Mouse (Mus musculus) brain, embryonic 18.5 days (tissue): ENCODE measurements around the gene Eno4.

Experiments used
- DNase-seq: peaks from one replicate; pipeline ENCODE4 v3.0.0-alpha.2; 2012; ENCODE audit warnings: low read depth, low spot score

Gene Eno4

DNA sequence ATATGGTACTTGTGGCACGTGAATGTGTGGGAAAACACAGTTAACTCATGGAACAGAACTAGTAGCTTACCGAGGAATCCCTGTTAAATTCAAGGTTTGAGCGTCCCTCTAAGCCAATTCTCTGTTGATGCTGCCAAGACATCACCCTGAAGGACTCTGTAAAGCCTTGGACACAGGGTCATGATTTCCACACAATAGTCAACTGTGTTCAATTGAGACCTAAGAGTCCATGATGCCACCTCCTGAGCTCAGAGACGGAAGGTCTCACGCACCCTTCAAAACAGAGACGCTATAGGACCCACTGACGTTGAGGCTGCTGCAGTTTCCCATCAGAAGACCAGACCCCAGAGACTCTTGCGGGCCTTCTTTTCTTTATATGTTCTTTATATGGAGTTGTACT, 30.9 kb downstream of the Eno4 start:
- no peak for DNase-seq

DNA sequence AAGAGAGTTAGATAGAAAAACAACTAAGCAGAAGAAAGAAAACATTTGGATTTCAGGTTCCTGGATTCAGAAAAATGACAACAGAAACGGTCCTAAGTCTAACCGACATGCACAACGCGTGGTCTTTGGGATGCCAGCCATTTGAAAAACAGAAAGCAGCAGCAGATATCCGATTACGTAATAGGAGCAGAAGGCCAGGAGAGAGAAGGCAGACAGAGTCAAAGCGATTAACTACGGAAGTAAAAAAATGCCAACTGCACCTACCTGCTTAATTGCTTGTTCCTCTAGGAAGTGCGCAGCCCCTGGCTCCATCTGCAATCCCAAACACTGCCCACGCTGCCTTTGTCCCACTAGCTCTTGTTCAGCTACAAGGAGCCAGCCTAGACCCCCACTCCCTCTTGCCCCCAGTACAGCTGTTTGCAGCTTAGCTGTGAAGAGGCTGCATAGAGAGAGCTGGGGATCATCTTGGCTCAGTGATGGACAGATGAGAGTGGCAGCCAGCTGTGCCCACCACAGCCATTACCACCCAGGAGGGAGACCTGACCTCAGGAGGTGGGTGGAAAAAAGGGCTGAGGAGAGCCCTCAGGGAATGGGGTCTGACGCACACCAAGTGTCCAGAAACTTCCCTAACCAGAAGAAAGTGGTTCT, 32.1 kb downstream of the Eno4 start:
- DNase-seq: no peak

DNA sequence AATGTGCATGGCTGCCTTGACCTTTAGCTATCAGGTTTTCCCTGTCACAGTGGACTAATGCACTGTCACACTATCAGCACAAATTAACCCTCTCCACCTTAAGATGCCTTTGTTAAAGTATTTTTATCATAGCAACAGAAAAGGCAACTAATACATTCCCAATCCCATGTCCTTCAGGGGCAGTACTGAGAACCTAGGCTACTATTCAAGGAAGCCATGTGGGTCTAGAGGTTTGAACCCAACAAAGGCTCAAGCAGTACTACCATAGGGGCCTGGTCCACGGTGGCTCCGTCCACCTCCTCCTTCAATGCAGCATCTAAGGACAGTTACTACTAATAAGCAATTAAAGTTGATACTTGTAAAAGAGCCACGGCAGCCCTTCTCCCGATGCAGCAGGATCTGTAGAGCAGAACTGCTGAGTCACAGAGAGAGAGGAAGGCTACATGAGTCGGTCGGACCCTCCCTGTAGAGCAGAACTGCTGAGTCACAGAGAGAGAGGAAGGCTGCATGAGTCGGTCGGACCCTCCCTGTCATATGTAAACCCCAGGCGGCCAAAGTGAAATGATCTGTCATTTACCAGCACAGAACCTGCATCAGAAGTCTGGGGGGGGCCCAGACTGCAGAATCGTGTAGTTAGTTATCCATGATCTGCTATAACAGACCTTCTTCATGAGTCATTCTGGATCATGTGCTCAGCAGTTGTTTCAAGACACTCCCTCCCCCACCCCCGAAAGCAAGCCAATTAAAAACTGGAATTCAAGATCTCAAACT, 35.4 kb downstream of the Eno4 start:
- DNase-seq: no peak

DNA sequence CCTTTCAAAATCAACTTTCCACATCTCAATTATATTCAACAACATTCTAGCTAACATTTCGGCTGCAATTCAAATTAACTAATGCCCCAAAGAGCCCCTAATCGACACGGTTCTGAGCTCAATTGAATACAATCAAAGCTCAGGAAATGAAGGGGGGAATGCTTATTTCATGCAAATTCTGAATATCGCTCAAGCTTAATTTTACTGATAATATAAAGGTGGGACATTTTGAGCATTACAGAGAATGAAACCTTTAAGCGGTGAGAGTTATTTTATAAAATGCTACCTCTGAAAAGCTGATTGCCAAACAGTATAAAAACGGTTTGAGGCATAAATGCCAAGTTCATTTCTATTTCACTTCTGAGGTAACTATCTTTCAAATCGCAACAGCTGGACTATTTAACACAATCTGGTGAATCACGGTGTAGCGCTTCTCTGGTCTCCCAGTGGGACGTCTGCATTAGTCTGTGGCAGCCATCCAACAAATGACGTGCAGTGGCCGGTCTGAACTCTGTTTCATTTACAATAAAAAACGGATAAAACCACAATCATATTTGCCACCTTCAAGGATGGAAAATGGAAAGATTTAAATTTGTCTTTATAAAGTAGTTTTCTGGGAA, 36.3 kb downstream of the Eno4 start:
- DNase-seq: no peak

DNA sequence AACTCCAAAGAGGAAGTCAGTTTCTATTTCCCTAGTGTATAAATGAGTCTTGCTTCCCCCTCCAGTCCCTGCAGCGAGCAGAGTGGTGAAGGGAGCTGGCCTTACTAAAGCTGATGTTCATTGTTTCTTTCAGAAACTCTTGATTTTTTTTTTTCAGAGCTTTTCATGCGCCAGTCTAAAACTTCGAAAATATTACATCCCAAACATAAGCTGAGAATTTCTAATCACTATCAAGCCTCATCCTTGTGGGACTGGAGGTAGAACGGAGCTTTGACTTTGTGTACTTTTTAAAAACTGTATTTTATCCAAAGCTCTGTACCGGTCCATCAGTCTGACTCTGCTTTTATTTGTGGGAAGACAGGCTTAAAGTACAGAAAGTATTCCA, 36.8 kb downstream of the Eno4 start:
- no peak for DNase-seq

DNA sequence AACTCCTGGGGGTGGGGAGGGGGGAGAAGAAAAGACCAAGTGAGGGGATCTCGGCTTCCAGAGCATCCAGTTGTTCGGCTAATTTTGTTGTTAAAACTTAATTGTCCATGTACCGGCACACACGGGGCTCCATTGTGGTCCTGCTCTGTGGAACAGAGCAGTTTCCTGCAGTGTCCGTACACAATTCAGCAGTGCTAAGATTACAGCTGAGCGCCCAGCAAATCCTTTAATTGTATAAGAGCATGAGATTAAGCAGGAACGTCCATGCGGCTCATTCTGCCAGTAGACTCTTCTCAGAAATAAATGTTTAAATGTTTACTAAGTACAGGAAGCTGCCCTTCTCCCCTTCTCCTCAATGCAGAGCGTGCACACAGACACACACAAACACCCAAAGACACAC, 38.3 kb downstream of the Eno4 start:
- no peak for DNase-seq

DNA sequence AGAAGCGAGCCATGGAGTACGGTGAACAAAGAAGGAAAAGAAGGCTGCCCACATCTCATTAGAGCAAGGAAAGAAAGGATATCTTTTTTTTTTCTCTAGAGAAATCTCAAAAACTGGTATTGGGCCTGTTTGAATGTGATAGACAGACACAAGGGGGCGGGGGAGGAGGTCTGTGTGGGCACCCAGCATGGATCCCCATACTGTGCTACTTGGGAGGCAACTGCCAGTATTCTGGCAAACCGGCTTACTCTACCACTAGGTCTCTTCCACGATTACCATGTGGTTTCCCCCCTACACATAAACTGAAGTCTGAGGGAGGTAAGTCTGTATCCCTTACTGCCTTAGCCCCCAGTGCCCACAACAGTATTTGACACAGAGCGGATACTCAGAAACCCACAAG, 59.6 kb downstream of the Eno4 start:
- DNase-seq: no peak

DNA sequence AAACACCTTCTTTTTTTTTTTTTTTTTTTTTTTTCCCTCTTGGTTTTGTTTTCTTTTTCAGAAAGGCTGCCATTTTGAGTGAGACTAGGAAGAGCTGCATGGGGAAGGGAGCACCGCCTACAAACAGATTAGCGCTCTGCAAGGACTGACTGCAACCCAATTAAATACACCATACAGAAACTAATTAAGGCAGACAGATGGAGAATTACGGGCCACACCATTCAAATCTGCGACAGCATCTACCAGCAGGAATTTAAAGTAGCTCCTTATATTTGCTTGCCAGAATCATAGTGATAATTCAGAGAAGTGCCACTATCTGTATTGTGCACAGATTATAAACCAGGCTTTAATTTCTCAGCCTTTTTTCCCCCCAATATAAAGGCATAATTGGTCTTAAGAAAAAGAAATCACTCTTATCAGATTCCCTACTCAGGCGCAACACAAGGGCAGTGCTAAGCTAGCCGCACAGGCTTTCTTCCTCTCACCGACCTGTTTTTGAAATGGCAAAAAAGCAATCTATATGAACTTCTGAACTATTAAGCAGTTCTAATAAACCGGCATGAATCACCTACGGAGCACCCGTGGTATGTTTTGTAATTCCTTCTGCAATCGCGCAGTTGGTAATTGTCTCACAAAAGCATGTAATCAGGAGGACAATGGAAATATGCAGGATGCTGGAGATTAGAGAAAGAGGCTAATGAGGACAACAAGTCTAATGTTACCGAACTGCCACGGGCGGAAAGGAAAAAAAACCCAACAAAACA, 63.5 kb downstream of the Eno4 start:
- peak; percentile 73 for DNase-seq

DNA sequence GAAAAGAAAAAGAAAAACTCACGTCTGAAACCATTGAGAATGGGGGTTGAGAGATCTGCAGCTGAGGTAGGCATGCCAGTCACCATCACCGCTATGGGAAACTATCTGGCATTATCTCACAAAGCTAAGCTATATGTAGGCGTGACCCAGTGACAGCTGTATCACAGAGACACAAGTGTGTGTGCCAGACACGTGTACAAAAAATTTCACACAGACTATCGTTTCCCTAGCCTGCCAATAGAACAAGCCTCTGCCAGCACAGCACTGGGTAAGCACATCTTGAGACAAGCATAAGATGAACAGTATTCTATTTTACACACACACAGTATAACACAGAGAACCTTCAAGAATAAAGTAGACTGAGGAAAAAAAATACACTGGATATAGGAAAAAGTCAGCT, 67.6 kb downstream of the Eno4 start:
- DNase-seq: no peak
